Mouse (Mus musculus): ENCODE data around the gene Cbx7. TPM values are rescaled to one million over a fixed set of nuclear protein-coding genes. Genes with fewer than 3 reads are reported as not detected.
"Not testable (repeated sequence)": the region's sequence is repeated elsewhere in the genome, so short reads cannot be mapped to it uniquely, and the experiment has no call there.

Gene Cbx7
- polyA plus RNA-seq, 1 experiment from 2014 or later: 2.8 TPM

DNA sequence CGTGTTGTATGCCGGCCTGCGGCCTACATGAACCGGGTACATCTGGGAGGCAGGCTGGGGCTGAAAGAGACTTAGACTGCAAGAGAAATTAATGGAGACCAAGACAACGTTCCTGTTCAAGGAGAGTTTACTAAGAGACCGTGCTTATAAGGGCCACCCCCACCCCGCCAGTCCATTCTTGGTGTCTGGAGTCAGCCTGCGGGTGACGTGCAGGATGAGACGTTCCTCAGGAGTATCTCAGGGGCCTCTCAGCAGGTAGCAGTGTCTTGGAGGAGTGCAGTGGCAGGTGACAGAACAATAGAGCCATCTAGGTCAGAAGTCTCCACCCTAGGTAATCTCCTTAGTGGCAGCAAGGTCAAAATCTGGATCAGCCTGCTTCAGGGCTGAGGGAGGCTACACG is 66.2 kb downstream of the Cbx7 start:
- not testable (repeated sequence) for H3K36me3 ChIP-seq (replicated peaks); H3K4me3 ChIP-seq; H3K27ac ChIP-seq; DNase-seq (ENCODE audit: extremely low spot score, low spot score); H3K9me3 ChIP-seq
- WGBS: 85% methylated on average over 11 of the region's 11 CpGs
- H3K4me1 ChIP-seq: peaks cover 11% of the 10 kb centered on the region
- H3K27me3 ChIP-seq (ENCODE audit: poor library complexity, severe bottlenecking): peaks cover 14% of the 10 kb centered on the region

DNA sequence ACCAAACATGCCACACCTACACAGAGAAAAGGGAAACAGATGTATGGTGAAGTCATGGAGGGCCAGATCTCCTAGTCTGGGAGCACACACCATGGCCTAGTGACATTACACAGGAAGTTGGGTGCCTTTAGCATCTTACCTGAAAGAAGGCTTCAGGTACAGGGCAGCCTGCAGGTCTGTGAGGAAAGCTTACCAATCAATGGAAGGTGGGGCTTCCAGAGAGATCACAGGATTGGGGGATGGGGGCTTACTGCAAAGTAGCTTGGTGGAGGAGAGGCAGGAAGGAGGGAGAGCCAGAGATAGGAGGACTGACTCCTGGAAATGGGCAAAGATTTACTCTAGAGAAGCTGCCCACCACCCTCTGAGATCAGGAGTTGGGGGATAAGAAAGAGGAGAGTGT is 67.0 kb downstream of the Cbx7 start:
- Histone ChIP-seq H3K4me3 (no peak overlapping the region), H3K27me3 (ENCODE audit: poor library complexity, severe bottlenecking) (peaks cover 14% of the 10 kb centered on the region)

DNA sequence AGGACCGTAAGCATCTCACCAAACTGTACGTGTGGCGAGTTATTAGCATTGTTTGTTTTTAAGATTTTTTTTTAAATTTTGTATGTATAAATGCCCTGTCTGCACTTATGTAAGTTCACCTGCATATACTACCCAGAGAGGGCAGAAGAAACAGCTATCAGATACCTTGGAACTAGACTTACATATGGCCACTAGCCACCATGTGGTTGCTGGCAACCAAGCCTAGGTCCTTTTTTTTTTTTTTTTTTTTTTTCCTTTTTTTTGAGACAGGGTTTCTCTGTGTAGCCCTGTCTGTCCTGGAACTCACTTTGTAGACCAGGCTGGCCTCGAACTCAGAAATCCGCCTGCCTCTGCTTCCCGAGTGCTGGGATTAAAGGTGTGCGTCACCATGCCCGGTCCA is 67.8 kb downstream of the Cbx7 start:
- H3K36me3 ChIP-seq (replicated peaks): not testable (repeated sequence)
- 95% methylated on average over 8 of the region's 8 CpGs for WGBS

More for the DNA sequence above, 67.0 kb downstream of the Cbx7 start:
- Histone ChIP-seq H3K36me3 (replicated peaks) (no peaks in the 10 kb centered on the region; the same call in 1 of the 2 replicates), H3K9me3 (no peaks in the 10 kb centered on the region), H3K27ac (no peak overlapping the region), H3K4me1 (peaks cover 11% of the 10 kb centered on the region)
- DNase-seq (ENCODE audit: extremely low spot score, low spot score): no peak

DNA sequence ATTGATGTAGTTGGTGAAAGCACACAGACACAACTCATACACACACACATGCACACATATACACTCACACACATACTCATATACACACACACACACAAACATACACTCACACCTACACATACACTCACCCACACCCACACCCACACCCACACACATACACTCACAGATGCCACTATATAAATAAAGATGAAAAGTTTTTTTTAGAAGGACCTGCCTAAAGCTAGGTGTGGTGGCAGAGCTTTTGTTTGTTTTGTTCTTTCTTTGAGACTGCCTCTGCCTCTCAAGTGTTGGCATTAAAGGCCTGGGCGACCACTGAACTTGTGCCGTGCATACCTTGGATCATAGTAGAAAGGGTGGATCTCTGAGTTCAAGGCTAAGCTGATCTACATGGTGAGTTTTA is 69.5 kb downstream of the Cbx7 start:
- peaks cover 11% of the 10 kb centered on the region for H3K4me1 ChIP-seq
- no peaks in the 10 kb centered on the region; the same call in 1 of the 2 replicates for H3K36me3 ChIP-seq (replicated peaks)
- H3K27ac ChIP-seq: no peak overlapping the region
- WGBS: 94% methylated on average over 2 of the region's 2 CpGs
- no peaks in the 10 kb centered on the region for H3K9me3 ChIP-seq
- H3K4me3 ChIP-seq: no peak overlapping the region
- no peak for DNase-seq (ENCODE audit: extremely low spot score, low spot score)
- H3K27me3 ChIP-seq (ENCODE audit: poor library complexity, severe bottlenecking): peaks cover 7% of the 10 kb centered on the region

More for the DNA sequence above, 67.8 kb downstream of the Cbx7 start:
- H3K4me3 ChIP-seq; DNase-seq (ENCODE audit: extremely low spot score, low spot score); H3K27ac ChIP-seq; H3K9me3 ChIP-seq: not testable (repeated sequence)
- Histone ChIP-seq H3K4me1 (peaks cover 11% of the 10 kb centered on the region), H3K27me3 (ENCODE audit: poor library complexity, severe bottlenecking) (peaks cover 14% of the 10 kb centered on the region)

DNA sequence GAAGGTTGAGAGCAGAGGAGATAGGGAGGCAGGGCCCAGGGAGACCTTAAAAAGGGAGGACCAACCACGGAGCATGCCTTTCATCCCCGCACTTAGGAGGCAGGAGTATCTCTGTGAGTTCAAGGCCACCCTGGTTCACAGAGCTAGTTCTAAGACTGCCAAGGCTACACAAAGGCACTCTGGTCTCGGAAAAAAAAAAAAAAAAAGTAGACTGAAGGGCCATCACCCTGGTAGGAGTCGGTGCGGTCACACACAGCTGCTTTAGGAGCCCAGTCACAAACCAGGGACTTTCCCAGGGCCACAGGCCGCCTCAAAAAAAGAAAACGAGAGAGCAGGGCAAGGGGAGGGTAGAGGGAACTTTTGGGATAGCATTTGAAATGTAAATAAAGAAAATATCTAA is 70.2 kb downstream of the Cbx7 start:
- no peaks in the 10 kb centered on the region for H3K9me3 ChIP-seq
- 78% methylated on average over 7 of the region's 7 CpGs for WGBS
- H3K36me3 ChIP-seq (replicated peaks): no peaks in the 10 kb centered on the region
- no peak overlapping the region for H3K27ac ChIP-seq
- no peak overlapping the region for H3K4me3 ChIP-seq
- 0 out of 2 replicates have a peak, but pooled peaks cover under 1% of the 10 kb centered on the region for H3K27me3 ChIP-seq (ENCODE audit: poor library complexity, severe bottlenecking)
- no peak for DNase-seq (ENCODE audit: extremely low spot score, low spot score)
- H3K4me1 ChIP-seq: peaks cover 11% of the 10 kb centered on the region

DNA sequence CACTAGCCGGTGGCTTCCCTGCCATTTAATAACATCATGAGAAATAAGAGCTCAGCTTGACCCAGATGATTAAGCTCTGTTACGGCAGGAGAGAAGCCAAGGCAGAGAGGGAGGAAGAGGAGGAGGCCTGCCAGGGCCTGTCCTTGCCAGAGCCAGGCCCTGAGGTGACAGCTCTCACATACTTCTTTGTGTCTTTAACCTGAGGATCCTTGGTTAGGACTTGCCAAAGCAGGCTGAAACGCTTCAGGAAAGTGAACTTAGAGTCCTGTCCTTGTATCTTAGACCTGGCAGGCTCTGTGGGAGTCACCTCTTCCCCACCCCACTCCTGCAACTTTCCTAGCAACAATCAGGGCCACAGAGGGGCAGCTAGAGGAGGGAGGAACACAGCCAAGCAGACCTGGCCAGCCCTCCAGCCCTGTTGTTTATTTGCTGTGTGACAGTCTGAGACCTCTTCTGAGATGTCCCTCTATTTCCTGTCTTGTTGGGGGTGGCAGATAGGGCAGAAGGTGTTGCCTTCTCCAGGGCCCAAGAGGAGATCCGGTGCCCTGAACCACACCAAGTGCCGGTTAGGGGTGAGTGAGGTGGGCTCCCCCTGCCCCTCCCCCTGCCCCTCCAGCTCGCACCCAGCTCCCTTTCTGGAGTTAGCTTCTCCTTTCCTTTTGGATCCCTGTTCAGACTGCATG is 71.0 kb downstream of the Cbx7 start:
- DNase-seq (ENCODE audit: extremely low spot score, low spot score): no peak
- no peaks in the 10 kb centered on the region for H3K9me3 ChIP-seq
- no peak overlapping the region for H3K4me3 ChIP-seq
- 89% methylated on average over 6 of the region's 6 CpGs for WGBS
- no peaks in the 10 kb centered on the region for H3K27me3 ChIP-seq (ENCODE audit: poor library complexity, severe bottlenecking)
- H3K27ac ChIP-seq: no peak overlapping the region
- H3K4me1 ChIP-seq: peaks cover 5% of the 10 kb centered on the region
- no peaks in the 10 kb centered on the region for H3K36me3 ChIP-seq (replicated peaks)

DNA sequence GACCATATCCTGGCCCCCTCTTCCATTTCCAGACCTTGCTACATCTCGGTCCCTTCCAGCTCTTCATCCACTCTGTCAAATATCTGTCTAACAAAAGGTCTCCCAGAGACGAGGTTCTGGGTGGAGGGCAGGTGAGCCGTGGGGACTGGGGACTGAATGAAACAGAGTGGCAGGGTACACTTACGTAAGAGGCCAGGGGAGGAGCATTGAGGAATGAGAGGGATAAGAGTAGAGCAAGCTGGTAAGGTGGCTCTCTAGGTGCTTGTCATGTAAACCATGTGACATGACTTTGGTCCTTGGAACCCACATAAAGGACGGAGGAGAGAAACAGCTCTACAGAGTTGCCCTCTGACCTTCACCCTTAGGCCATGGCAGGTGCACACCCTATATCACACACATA is 71.9 kb downstream of the Cbx7 start:
- Histone ChIP-seq H3K27me3 (ENCODE audit: poor library complexity, severe bottlenecking) (no peaks in the 10 kb centered on the region), H3K27ac (no peak overlapping the region), H3K9me3 (no peaks in the 10 kb centered on the region), H3K4me3 (no peak overlapping the region), H3K4me1 (no peaks in the 10 kb centered on the region), H3K36me3 (replicated peaks) (no peaks in the 10 kb centered on the region)
- 85% methylated on average over 5 of the region's 5 CpGs for WGBS
- DNase-seq (ENCODE audit: extremely low spot score, low spot score): no peak

DNA sequence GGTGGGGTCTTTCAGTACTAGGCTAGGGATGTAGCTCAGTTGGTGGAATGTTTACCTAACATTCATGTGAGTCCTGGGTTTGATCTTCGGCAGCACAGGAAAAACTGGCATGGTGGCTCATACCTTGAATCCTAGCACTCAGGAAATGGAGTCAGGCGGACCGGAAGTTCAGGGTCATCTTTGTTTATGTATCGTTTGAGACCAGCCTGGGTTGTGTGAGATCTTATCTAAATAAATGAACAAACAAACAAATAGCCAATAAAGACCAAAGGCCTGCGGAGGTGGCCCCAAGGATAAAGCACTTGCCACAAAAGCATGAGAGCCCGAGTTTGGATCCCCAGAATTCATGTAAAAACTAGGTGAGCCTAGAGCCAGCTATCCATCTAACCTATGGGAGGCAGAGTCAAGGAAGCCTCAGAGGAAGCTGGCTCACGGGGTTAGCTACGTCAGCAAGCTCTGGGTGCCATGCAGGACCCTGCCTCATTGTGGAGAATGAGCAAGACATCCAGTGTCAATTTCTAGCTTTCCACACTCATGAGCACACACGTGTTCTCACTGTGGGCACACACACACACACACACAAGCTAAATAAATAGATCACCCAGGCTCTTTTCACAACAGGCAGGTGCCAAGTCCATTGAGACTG is 74.7 kb downstream of the Cbx7 start:
- H3K36me3 ChIP-seq (replicated peaks): no peaks in the 10 kb centered on the region
- no peak overlapping the region for H3K4me3 ChIP-seq
- H3K9me3 ChIP-seq: no peaks in the 10 kb centered on the region
- WGBS: 89% methylated on average over 9 of the region's 9 CpGs
- H3K27ac ChIP-seq: no peak overlapping the region
- H3K4me1 ChIP-seq: peaks cover 22% of the 10 kb centered on the region
- no peak for DNase-seq (ENCODE audit: extremely low spot score, low spot score)
- H3K27me3 ChIP-seq (ENCODE audit: poor library complexity, severe bottlenecking): peaks cover 25% of the 10 kb centered on the region

DNA sequence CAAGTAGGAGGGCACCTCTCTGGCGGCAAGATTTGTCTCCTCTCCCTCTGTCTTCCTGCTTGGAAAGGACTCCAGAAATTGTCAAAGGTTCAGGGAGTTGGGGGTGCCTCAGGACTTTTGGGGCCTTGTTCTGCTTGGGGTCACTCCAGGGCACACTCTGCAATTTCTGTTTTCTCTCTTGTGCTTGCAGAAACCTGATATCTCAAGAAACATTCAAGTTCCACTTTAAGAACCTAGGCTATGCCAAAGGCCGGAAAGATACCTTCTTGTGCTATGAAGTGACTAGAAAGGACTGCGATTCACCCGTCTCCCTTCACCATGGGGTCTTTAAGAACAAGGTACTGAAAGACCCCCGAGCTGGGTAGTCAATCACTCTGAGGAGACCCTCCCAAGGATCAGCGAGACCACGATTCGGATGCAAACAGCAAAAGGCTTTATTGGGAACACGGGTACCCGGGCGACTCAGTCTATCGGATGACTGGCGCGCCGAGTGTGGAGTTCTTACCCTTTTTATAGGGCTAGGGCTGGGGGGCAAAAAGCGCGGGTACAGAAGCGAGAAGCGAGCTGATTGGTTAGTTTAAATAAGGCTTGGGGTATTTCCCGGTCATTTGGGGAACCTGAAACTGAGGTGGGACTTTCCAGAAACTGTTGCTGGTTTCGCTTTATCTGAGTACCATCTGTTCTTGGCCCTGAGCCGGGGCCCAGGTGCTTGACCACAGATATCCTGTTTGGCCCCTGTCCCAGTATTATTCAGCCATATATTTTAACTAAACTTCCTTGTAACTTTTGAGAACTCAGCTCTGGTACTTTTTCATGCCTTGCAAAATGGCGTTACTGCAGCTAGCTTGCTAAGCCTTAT is 75.5 kb downstream of the Cbx7 start:
- not testable (repeated sequence) for H3K4me3 ChIP-seq; DNase-seq (ENCODE audit: extremely low spot score, low spot score); H3K9me3 ChIP-seq; H3K36me3 ChIP-seq (replicated peaks); H3K27ac ChIP-seq
- Histone ChIP-seq H3K4me1 (peaks cover 23% of the 10 kb centered on the region), H3K27me3 (ENCODE audit: poor library complexity, severe bottlenecking) (peaks cover 32% of the 10 kb centered on the region)
- WGBS: 91% methylated on average over 13 of the region's 23 CpGs

DNA sequence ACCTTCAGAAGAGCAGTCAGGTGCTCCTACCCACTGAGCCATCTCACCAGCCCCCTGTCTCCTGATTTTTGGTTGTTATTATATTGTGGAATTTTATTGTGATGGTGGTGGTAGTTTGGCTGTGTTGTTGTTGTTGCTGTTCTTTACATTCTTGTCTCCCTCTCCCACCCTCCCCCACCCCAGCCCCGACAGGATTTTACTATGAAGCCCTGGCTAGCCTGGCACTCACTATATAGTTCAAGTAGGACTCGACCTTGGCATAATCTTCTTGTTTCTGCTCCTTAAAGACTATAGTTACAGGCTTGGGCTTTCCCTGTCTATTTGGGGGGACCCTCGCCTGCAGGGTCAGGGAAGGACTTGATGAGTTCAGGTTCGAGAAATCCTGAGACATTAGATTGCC is 76.6 kb downstream of the Cbx7 start:
- 81% methylated on average over 4 of the region's 4 CpGs for WGBS
- H3K36me3 ChIP-seq (replicated peaks): no peaks in the 10 kb centered on the region
- H3K27me3 ChIP-seq (ENCODE audit: poor library complexity, severe bottlenecking): peaks cover 34% of the 10 kb centered on the region
- no peaks in the 10 kb centered on the region for H3K9me3 ChIP-seq
- H3K4me3 ChIP-seq: no peak overlapping the region
- DNase-seq (ENCODE audit: extremely low spot score, low spot score): no peak
- peaks cover 23% of the 10 kb centered on the region for H3K4me1 ChIP-seq
- no peak overlapping the region for H3K27ac ChIP-seq

DNA sequence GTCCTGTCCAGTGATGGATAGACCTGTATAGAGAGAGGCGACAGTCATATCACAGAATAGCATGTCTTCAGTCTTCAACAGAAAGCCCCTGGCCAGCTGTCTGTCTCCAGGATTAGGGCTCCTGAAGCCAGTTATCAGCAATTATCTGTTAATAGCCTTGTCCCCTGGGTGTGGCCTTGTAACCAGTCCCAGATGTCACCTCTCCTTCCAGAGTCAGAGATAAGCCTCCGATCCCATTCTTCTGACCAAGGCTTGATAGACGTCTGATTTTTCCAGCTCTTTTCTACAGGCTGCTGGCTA is 77.1 kb downstream of the Cbx7 start:
- H3K27ac ChIP-seq: no peak overlapping the region
- H3K4me3 ChIP-seq: no peak overlapping the region
- no peak for DNase-seq (ENCODE audit: extremely low spot score, low spot score)
- peaks cover 34% of the 10 kb centered on the region for H3K27me3 ChIP-seq (ENCODE audit: poor library complexity, severe bottlenecking)
- H3K4me1 ChIP-seq: peaks cover 23% of the 10 kb centered on the region
- H3K36me3 ChIP-seq (replicated peaks): no peaks in the 10 kb centered on the region
- WGBS: 66% methylated on average over 3 of the region's 3 CpGs
- H3K9me3 ChIP-seq: no peaks in the 10 kb centered on the region

DNA sequence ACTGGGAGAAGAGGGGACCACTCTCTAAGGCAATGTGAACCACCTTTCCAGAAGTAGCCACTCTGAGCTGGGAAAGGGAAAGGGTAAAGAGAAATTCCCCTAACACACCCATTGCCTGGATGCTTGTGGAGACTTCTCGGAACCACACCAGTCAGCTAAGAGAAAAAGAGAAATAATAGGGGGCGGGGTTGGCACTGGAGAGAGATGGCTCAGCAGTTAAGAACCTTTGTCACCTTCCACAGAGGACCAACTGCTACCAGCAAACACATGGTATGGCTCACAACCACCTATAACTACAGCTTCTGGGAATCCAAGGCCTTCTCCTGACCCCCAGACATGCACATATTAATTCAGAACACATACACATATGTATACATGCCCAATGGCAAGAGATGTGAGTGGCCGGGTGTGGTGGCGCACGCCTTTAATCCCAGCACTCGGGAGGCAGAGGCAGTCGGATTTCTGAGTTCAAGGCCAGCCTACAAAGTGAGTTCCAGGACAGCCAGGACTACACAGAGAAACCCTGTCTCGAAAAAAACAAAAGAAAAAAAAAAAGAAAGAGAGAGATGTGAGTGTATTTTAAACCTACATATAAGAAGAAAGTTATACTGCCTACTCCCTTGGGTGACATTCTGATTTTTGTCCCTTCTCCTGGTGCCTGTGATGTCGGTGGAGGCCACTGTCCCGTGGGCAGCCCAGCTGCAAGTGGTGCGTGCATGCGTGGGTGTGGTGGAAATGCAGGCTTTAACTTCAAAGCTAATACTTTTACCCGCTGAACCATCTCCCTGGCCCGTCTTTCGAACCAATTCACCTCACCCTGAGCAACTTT is 77.7 kb downstream of the Cbx7 start:
- H3K4me3 ChIP-seq: peak overlapping the region; percentile 51
- H3K9me3 ChIP-seq: no peaks in the 10 kb centered on the region
- H3K36me3 ChIP-seq (replicated peaks): no peaks in the 10 kb centered on the region
- WGBS: 80% methylated on average over 15 of the region's 15 CpGs
- peaks cover 34% of the 10 kb centered on the region for H3K27me3 ChIP-seq (ENCODE audit: poor library complexity, severe bottlenecking)
- peaks cover 23% of the 10 kb centered on the region for H3K4me1 ChIP-seq
- H3K27ac ChIP-seq: 0 out of 2 replicates have a peak overlapping the region, but pooled peaks have one; percentile 74
- DNase-seq (ENCODE audit: extremely low spot score, low spot score): no peak
